In the genomic region with DNA sequence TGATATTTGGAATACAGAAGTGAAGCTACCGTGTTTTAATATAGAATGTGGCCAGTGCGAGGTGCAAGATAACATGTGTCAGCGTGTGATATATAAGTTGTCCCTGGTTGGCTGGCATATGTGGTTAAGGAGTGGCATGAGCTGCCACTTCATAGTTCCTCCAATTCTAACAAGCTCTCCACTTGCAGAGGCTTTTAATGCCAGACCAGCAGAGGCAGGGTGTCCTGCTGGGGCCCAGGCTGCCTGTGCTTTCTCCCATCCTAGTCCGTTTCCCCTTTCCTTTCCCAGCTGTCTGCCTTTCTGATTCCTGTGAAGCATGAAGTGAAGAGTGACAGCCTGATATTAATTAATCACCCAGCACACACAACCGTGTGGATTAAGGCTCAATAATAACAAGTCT, we compare ENCODE assay signal across 22 mouse cellular contexts.
DNase-seq lines count a peak whose midpoint lies in the region; ATAC-seq and TF ChIP-seq lines count a peak whose summit lies in the region.
"Had no signal": no experiment of that assay in that cellular context is flagged by ENCODE, and none has a peak within 500 bp of the region (broad histone marks: within the 10 kb centered on the region; RNA-seq: fewer than 3 reads in every experiment).

No protein-coding gene starts in this region.

- TF ChIP-seq CTCF in forebrain, postnatal 0 days (IDR thresholded peaks at IDR 0.05; ENCODE audit: low read depth): no peak
- TF ChIP-seq CTCF in liver, embryonic 14.5 days (IDR thresholded peaks at IDR 0.05; ENCODE audit: low read depth): no peak

- H3K27ac ChIP-seq in forebrain, embryonic 11.5 days (ENCODE audit: low read depth, low read length): no peak overlapping the region
- H3K27ac ChIP-seq in forebrain, postnatal 0 days (ENCODE audit: low read depth, low read length): no peak overlapping the region
- H3K27ac ChIP-seq in liver, embryonic 12.5 days: no peak overlapping the region
- no peak overlapping the region for H3K27ac ChIP-seq in liver, embryonic 14.5 days
- H3K27ac ChIP-seq: embryonic facial prominence, embryonic 13.5 days; heart, embryonic 15.5 days; hindbrain, embryonic 12.5 days; limb, embryonic 13.5 days; midbrain, embryonic 15.5 days; neural tube, embryonic 15.5 days had no signal

- TF ChIP-seq EP300 in liver, embryonic 14.5 days (IDR thresholded peaks at IDR 0.05; ENCODE audit: low read depth): peak; percentile 43; the same call in 1 of the 2 replicates

- DNase-seq in forebrain, embryonic 11.5 days (ENCODE audit: low spot score): peak; percentile 31
- no peak for DNase-seq in forebrain, postnatal 0 days
- DNase-seq in liver: no peak
- DNase-seq in liver, embryonic 14.5 days (ENCODE audit: low read depth in 3 of 3, low spot score in 3 of 3): no peak
- peak; percentile 55 for DNase-seq in retina, embryonic 14.5 days (ENCODE audit: low spot score)
- no peak for DNase-seq in yolk sac, embryonic 10.5 days (ENCODE audit: low spot score)
- DNase-seq in thymus, postnatal 14 days: no peak
- DNase-seq: adrenal gland, postnatal 14 days; cerebellum, adult 8-10 months; layer of hippocampus, adult 9-11 months; right cerebral cortex, postnatal 4 days; thymus, adult 2 months had no signal

- H3K4me3 ChIP-seq in forebrain, embryonic 11.5 days (ENCODE audit: low read depth, low read length): no peak overlapping the region
- no peak overlapping the region for H3K4me3 ChIP-seq in forebrain, postnatal 0 days (ENCODE audit: low read depth, low read length)
- H3K4me3 ChIP-seq in liver, embryonic 12.5 days: no peak overlapping the region
- no peak overlapping the region for H3K4me3 ChIP-seq in liver, embryonic 14.5 days (ENCODE audit: insufficient read depth in 1 of 2, low read depth in 2 of 2, low read length in 2 of 2)
- H3K4me3 ChIP-seq: embryonic facial prominence, embryonic 13.5 days; heart, embryonic 15.5 days; hindbrain, embryonic 12.5 days; limb, embryonic 13.5 days; midbrain, embryonic 15.5 days; neural tube, embryonic 15.5 days had no signal

- 75% methylated on average over 5 of the region's 5 CpGs for WGBS in forebrain, embryonic 11.5 days
- WGBS in forebrain, postnatal 0 days: 66% methylated on average over 5 of the region's 5 CpGs
- 44% methylated on average over 5 of the region's 5 CpGs for WGBS in liver, embryonic 12.5 days (ENCODE audit: insufficient replicate concordance)
- 36% methylated on average over 5 of the region's 5 CpGs for WGBS in liver, embryonic 14.5 days (ENCODE audit: insufficient replicate concordance)

- H3K4me2 ChIP-seq in forebrain, embryonic 11.5 days (ENCODE audit: low read depth, low read length, severe bottlenecking): no peak overlapping the region
- no peak overlapping the region for H3K4me2 ChIP-seq in forebrain, postnatal 0 days (ENCODE audit: low read depth)
- no peak overlapping the region for H3K4me2 ChIP-seq in liver, embryonic 12.5 days
- no peak overlapping the region for H3K4me2 ChIP-seq in liver, embryonic 14.5 days (ENCODE audit: low read depth)
- H3K4me2 ChIP-seq: embryonic facial prominence, embryonic 13.5 days; heart, embryonic 15.5 days; hindbrain, embryonic 12.5 days; limb, embryonic 13.5 days; midbrain, embryonic 15.5 days; neural tube, embryonic 15.5 days had no signal

- no peaks in the 10 kb centered on the region for H3K9me3 ChIP-seq in forebrain, embryonic 11.5 days (ENCODE audit: control insufficient read depth, low read length)
- H3K9me3 ChIP-seq in forebrain, postnatal 0 days (ENCODE audit: low read length): no peaks in the 10 kb centered on the region
- H3K9me3 ChIP-seq in liver, embryonic 12.5 days (replicated peaks): no peaks in the 10 kb centered on the region
- H3K9me3 ChIP-seq in liver, embryonic 14.5 days (ENCODE audit: control insufficient read depth, low read length): no peaks in the 10 kb centered on the region
- H3K9me3 ChIP-seq: embryonic facial prominence, embryonic 13.5 days; heart, embryonic 15.5 days; hindbrain, embryonic 12.5 days; limb, embryonic 13.5 days; midbrain, embryonic 15.5 days; neural tube, embryonic 15.5 days had no signal

- ATAC-seq in forebrain, embryonic 11.5 days (replicated peaks; ENCODE audit: low FRiP score): no peak
- ATAC-seq in forebrain, postnatal 0 days: no peak
- ATAC-seq in liver, embryonic 12.5 days: peak; percentile 27; the same call in 1 of the 2 replicates
- ATAC-seq in liver, embryonic 14.5 days (ENCODE audit: insufficient read depth): peak; percentile 78
- ATAC-seq: activated CD4-positive, CD25-positive, alpha-beta regulatory T cell, adult 4 months; inflammation-experienced regulatory T-cells, adult 6 months; midbrain, embryonic 15.5 days had no signal

- no peak overlapping the region for H3K9ac ChIP-seq in forebrain, embryonic 11.5 days (ENCODE audit: low read length)
- H3K9ac ChIP-seq in forebrain, postnatal 0 days: no peak overlapping the region
- H3K9ac ChIP-seq in liver, embryonic 12.5 days: no peak overlapping the region
- H3K9ac ChIP-seq in liver, embryonic 14.5 days (replicated peaks): no peak overlapping the region
- H3K9ac ChIP-seq: embryonic facial prominence, embryonic 13.5 days; heart, embryonic 15.5 days; hindbrain, embryonic 12.5 days; limb, embryonic 13.5 days; midbrain, embryonic 15.5 days; neural tube, embryonic 15.5 days had no signal

- H3K4me1 ChIP-seq in forebrain, embryonic 11.5 days (replicated peaks; ENCODE audit: control insufficient read depth, insufficient read depth, low read length): no peaks in the 10 kb centered on the region
- no peaks in the 10 kb centered on the region for H3K4me1 ChIP-seq in forebrain, postnatal 0 days (ENCODE audit: insufficient read depth)
- peaks cover 15% of the 10 kb centered on the region; the same call in 1 of the 2 replicates for H3K4me1 ChIP-seq in liver, embryonic 12.5 days
- peaks cover 3 to 25% of the 10 kb centered on the region in 2 experiments; a peak in 3 of 4 replicates for H3K4me1 ChIP-seq in liver, embryonic 14.5 days (replicated peaks; ENCODE audit: control insufficient read depth in 2 of 2, insufficient read depth in 2 of 2, low read length in 1 of 2)
- H3K4me1 ChIP-seq: embryonic facial prominence, embryonic 13.5 days; hindbrain, embryonic 12.5 days; midbrain, embryonic 15.5 days; neural tube, embryonic 15.5 days had no signal

- no peaks in the 10 kb centered on the region for H3K27me3 ChIP-seq in forebrain, embryonic 11.5 days (ENCODE audit: control insufficient read depth, insufficient read depth, low read length)
- no peaks in the 10 kb centered on the region for H3K27me3 ChIP-seq in forebrain, postnatal 0 days (ENCODE audit: insufficient read depth, low read length)
- no peaks in the 10 kb centered on the region for H3K27me3 ChIP-seq in liver, embryonic 12.5 days (replicated peaks)
- no peaks in the 10 kb centered on the region for H3K27me3 ChIP-seq in liver, embryonic 14.5 days (ENCODE audit: control insufficient read depth, insufficient read depth, low read length)
- H3K27me3 ChIP-seq: embryonic facial prominence, embryonic 13.5 days; heart, embryonic 15.5 days; hindbrain, embryonic 12.5 days; limb, embryonic 13.5 days; midbrain, embryonic 15.5 days; neural tube, embryonic 15.5 days had no signal

- H3K36me3 ChIP-seq in forebrain, embryonic 11.5 days (ENCODE audit: control insufficient read depth, insufficient read depth, low read length): no peaks in the 10 kb centered on the region
- H3K36me3 ChIP-seq in forebrain, postnatal 0 days (ENCODE audit: insufficient read depth): no peaks in the 10 kb centered on the region
- no peaks in the 10 kb centered on the region for H3K36me3 ChIP-seq in liver, embryonic 12.5 days
- H3K36me3 ChIP-seq in liver, embryonic 14.5 days (replicated peaks; ENCODE audit: control insufficient read depth, insufficient read depth, low read depth): no peaks in the 10 kb centered on the region
- H3K36me3 ChIP-seq: embryonic facial prominence, embryonic 13.5 days; G1E; heart, embryonic 15.5 days; hindbrain, embryonic 12.5 days; limb, embryonic 13.5 days; midbrain, embryonic 15.5 days; neural tube, embryonic 15.5 days had no signal

Comparison
In these comparisons a context has a peak if more than half of its experiments do, and no peak if none do; other contexts are left out.
1. DNase-seq: peak in forebrain, embryonic 11.5 days (single experiment) and retina, embryonic 14.5 days (single experiment); none in forebrain, postnatal 0 days (single experiment), liver (single experiment), liver, embryonic 14.5 days (0 of 3), yolk sac, embryonic 10.5 days (single experiment) and thymus, postnatal 14 days (single experiment).
2. ATAC-seq: peak in liver, embryonic 12.5 days (single experiment) and liver, embryonic 14.5 days (single experiment); none in forebrain, embryonic 11.5 days (single experiment) and forebrain, postnatal 0 days (single experiment).